Mouse (Mus musculus) heart, embryonic 15.5 days (tissue): ENCODE measurements at regions not wholly inside any gene's neighbourhood (a gene's known extent, or its start where the extent isn't known, plus 50 kb on each side); places are given as distances from the start of the nearest gene placed in this dataset.

Experiments used
- ATAC-seq: fragments of 200-750 bp; cut with Nextera tagmentation; replicated peaks from 2 replicates; pipeline ENCODE4 v1.8.0; 2017; ENCODE audit warnings: low read depth, moderate TSS enrichment; ENCODE audit not compliant: insufficient number of reproducible peaks, insufficient read depth, low FRiP score
- H3K27ac ChIP-seq: fragments of 300-500 bp; sonication (generic); 2 replicates; pipeline ENCODE4 v1.5.1; 2015; ENCODE audit warnings: mild to moderate bottlenecking, inconsistent platforms
- H3K27me3 ChIP-seq: fragments of 300-500 bp; sonication (generic); 2 replicates; pipeline ENCODE4 v1.6.1; 2015; ENCODE audit warnings: inconsistent platforms
- H3K36me3 ChIP-seq: fragments of 300-500 bp; sonication (generic); 2 replicates; pipeline ENCODE4 v1.6.1; 2015; ENCODE audit warnings: mild to moderate bottlenecking, inconsistent platforms
- H3K4me1 ChIP-seq: fragments of 300-500 bp; sonication (generic); replicated peaks from 2 replicates; pipeline ENCODE4 v1.6.1; 2015; ENCODE audit warnings: inconsistent platforms
- H3K4me2 ChIP-seq: fragments of 300-500 bp; sonication (generic); 2 replicates; pipeline ENCODE4 v1.6.1; 2015; ENCODE audit warnings: inconsistent platforms, mild to moderate bottlenecking, moderate library complexity
- H3K4me3 ChIP-seq: fragments of 300-500 bp; sonication (generic); 2 replicates; pipeline ENCODE4 v1.5.1; 2015; ENCODE audit warnings: mild to moderate bottlenecking, inconsistent platforms
- H3K9ac ChIP-seq: fragments of 300-500 bp; sonication (generic); 2 replicates; pipeline ENCODE4 v1.6.1; 2015; ENCODE audit warnings: mild to moderate bottlenecking, inconsistent platforms
- H3K9me3 ChIP-seq: fragments of 300-500 bp; sonication (generic); replicated peaks from 2 replicates; pipeline ENCODE4 v1.6.1; 2016; ENCODE audit warnings: inconsistent platforms
- WGBS: fragments of 180-500 bp; shearing (Covaris S2); methylation state at CpG from one replicate; pipeline ENCODE4 v1.1.7; 2015; ENCODE audit warnings: mixed read lengths; 5-methylcytosine and 5-hydroxymethylcytosine counted together

- Histone ChIP-seq H3K27me3 (no peaks in the 10 kb centered on the region), H3K9me3 (no peaks in the 10 kb centered on the region)
- 92% methylated on average over 1 of the region's 1 CpGs for WGBS
Observed at GRCm38 (mm10) chr3:66555538-66555937, 258.9 kb upstream of the Veph1 start.

DNA sequence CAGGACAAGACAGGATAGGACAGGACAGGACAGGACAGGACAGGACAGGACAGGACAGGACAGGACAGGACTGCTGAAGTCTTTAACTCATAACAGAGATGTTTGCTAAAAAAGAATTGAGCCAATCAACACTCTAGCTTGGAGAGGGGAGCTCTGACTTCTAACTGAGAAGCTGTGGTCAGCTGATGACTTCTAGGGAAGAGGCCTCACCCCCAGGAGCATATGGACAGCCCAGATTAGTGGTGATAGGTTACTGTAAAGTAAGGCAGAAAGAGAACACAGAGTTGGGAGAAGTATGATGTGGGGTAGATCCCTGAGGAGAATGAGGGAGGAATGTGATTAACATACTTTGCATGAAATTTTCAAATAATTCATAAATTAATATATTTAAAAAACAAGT is 254.3 kb upstream of the Veph1 start:
- no peak overlapping the region for H3K4me2 ChIP-seq
- H3K9me3 ChIP-seq, result no peaks in the 10 kb centered on the region
- H3K4me1 ChIP-seq, result no peaks in the 10 kb centered on the region
- H3K36me3 ChIP-seq, result no peaks in the 10 kb centered on the region
- H3K27me3 ChIP-seq, result no peaks in the 10 kb centered on the region
- H3K4me3 ChIP-seq, result no peak overlapping the region
- no peak overlapping the region for H3K9ac ChIP-seq
- ATAC-seq, result no peak
- H3K27ac ChIP-seq, result no peak overlapping the region

More at GRCm38 (mm10) chr3:66555538-66555937, 258.9 kb upstream of the Veph1 start:
- H3K36me3 ChIP-seq, result no peaks in the 10 kb centered on the region
- ATAC-seq, result no peak
- H3K4me3 ChIP-seq, result no peak overlapping the region
- no peak overlapping the region for H3K9ac ChIP-seq
- no peak overlapping the region for H3K4me2 ChIP-seq
- no peak overlapping the region for H3K27ac ChIP-seq
- no peaks in the 10 kb centered on the region for H3K4me1 ChIP-seq

GRCm38 (mm10) chr3:66546576-66546975 is 249.9 kb upstream of the Veph1 start:
- no peak overlapping the region for H3K27ac ChIP-seq
- 47% methylated on average over 4 of the region's 4 CpGs for WGBS
- ATAC-seq, result no peak

DNA sequence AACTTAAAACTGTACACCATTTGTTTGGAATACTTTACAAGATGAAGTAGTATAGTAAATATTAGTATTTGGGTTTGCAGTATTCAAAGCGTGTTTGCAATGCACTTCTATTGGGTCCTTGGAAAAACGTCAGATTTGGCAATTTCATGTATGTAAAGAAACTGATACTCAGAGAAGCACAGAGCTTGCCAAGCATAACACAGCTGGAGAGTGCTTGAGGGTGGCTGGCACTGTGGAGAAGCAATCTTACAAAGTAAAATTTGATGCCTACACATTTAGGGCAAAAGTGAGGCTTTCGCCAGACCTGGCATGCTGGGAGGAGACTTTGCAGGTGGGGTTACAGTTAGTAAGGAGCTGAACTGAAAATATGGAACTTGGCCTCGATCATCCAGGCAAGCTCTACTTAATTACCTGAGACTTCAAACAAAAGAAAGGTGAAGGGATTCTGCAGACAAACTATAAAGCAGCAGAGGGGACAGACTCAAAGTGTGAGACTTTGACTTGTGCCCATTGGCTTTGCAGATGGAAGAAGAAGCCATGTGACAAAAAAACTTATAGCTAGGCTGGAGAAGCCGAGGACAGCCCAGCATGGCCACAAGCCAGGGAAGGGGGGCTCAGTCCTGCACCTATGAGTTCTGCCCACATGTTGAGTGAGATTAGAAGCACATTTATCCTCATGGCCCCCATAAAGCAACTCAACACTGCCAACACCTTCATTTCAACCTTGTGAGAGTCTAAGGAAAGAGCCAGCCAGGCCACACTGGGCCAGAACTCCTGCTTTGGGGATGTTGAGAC is 247.7 kb upstream of the Veph1 start:
- no peaks in the 10 kb centered on the region for H3K9me3 ChIP-seq
- no peaks in the 10 kb centered on the region for H3K4me1 ChIP-seq
- H3K4me3 ChIP-seq, result no peak overlapping the region
- H3K9ac ChIP-seq, result no peak overlapping the region
- ATAC-seq, result no peak
- H3K4me2 ChIP-seq, result no peak overlapping the region
- H3K36me3 ChIP-seq, result no peaks in the 10 kb centered on the region
- H3K27me3 ChIP-seq, result no peaks in the 10 kb centered on the region
- H3K27ac ChIP-seq, result no peak overlapping the region
- 71% methylated on average over 5 of the region's 5 CpGs for WGBS

More at GRCm38 (mm10) chr3:66546576-66546975, 249.9 kb upstream of the Veph1 start:
- no peak overlapping the region for H3K4me3 ChIP-seq
- H3K27me3 ChIP-seq, result no peaks in the 10 kb centered on the region
- H3K4me1 ChIP-seq, result no peaks in the 10 kb centered on the region
- no peaks in the 10 kb centered on the region for H3K9me3 ChIP-seq
- no peaks in the 10 kb centered on the region for H3K36me3 ChIP-seq
- H3K9ac ChIP-seq, result no peak overlapping the region
- H3K4me2 ChIP-seq, result no peak overlapping the region

GRCm38 (mm10) chr3:66542865-66543264 is 246.2 kb upstream of the Veph1 start:
- Histone ChIP-seq H3K4me3 (no peak overlapping the region), H3K27ac (no peak overlapping the region), H3K9ac (no peak overlapping the region), H3K36me3 (no peaks in the 10 kb centered on the region), H3K4me2 (no peak overlapping the region), H3K4me1 (no peaks in the 10 kb centered on the region), H3K27me3 (no peaks in the 10 kb centered on the region), H3K9me3 (no peaks in the 10 kb centered on the region)
- no peak for ATAC-seq
- WGBS, result 63% methylated on average over 3 of the region's 3 CpGs

- H3K9ac ChIP-seq, result no peak overlapping the region
- H3K9me3 ChIP-seq, result no peaks in the 10 kb centered on the region
- ATAC-seq, result no peak
- H3K4me2 ChIP-seq, result no peak overlapping the region
- no peaks in the 10 kb centered on the region for H3K4me1 ChIP-seq
- H3K27ac ChIP-seq, result no peak overlapping the region
- no peaks in the 10 kb centered on the region for H3K36me3 ChIP-seq
- WGBS, result 74% methylated on average over 7 of the region's 7 CpGs
- no peak overlapping the region for H3K4me3 ChIP-seq
- no peaks in the 10 kb centered on the region for H3K27me3 ChIP-seq
Observed at GRCm38 (mm10) chr3:66537913-66538312, 241.3 kb upstream of the Veph1 start.

- ATAC-seq, result no peak
- no peak overlapping the region for H3K4me2 ChIP-seq
- no peak overlapping the region for H3K27ac ChIP-seq
- H3K9ac ChIP-seq, result no peak overlapping the region
- H3K36me3 ChIP-seq, result no peaks in the 10 kb centered on the region
- H3K4me3 ChIP-seq, result no peak overlapping the region
- H3K9me3 ChIP-seq, result no peaks in the 10 kb centered on the region
- no peaks in the 10 kb centered on the region for H3K27me3 ChIP-seq
- WGBS, result 72% methylated on average over 3 of the region's 3 CpGs
- H3K4me1 ChIP-seq, result no peaks in the 10 kb centered on the region
Observed at GRCm38 (mm10) chr3:66537106-66537893, 240.7 kb upstream of the Veph1 start.

DNA sequence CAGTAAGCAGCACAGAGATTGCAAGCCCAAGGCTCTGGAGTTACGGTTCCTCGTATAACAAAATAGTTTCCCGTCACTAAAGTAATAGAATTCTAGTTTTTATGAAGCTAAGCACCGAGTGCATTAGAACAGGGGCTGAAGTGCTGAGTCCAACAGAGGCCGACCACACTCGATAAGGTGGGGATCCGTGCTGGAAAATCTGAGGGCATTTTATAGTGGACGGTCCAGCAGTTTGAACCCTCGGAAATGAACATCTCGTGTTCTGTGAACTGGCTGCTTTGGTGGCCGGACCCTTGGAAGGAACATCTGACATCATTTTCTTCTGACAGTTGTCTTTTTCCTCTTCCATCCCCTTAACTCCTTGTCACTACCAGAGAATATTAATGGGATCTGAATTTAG is 240.0 kb upstream of the Veph1 start:
- Histone ChIP-seq H3K4me2 (no peak overlapping the region), H3K4me1 (no peaks in the 10 kb centered on the region), H3K27me3 (no peaks in the 10 kb centered on the region), H3K27ac (no peak overlapping the region), H3K9me3 (no peaks in the 10 kb centered on the region), H3K4me3 (no peak overlapping the region), H3K9ac (no peak overlapping the region), H3K36me3 (no peaks in the 10 kb centered on the region)
- 81% methylated on average over 11 of the region's 11 CpGs for WGBS
- ATAC-seq, result no peak

DNA sequence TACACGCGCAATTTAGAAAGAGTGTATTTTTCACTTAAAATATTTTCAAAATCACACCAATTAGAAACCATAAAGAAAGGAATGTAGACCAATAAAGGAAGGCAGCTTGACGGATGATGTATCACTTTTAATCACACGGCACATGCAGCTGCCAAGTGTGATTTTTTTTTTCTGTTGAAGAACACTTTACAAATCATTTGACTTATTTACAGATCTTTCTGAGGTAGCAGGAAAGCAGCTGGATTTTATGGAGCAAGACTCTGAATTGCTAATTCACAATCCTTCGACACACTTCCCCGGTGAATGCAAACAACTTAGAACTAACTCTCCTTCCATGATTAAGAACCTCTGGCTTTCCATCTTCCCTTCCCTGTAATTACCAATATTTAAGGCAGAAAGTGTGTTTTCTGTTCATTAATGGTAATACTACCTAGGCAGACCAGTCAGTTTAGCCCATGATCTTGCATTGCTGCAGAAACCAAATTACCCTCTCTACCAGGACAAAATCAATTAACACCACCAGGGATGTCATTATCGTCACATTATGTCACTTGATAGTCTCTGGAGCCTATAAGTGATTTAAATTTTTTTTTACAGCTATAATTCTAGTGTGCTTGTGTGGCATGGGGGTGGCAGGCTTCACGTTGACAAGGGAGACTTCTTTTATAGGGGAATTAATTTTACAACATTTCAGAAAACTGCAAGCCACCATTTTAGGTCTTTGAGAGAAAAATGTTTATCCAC is 239.3 kb upstream of the Veph1 start:
- no peak for ATAC-seq
- H3K4me1 ChIP-seq, result no peaks in the 10 kb centered on the region
- H3K27me3 ChIP-seq, result no peaks in the 10 kb centered on the region
- H3K9me3 ChIP-seq, result no peaks in the 10 kb centered on the region
- H3K4me2 ChIP-seq, result no peak overlapping the region
- no peak overlapping the region for H3K9ac ChIP-seq
- no peak overlapping the region for H3K4me3 ChIP-seq
- 76% methylated on average over 8 of the region's 8 CpGs for WGBS
- H3K27ac ChIP-seq, result no peak overlapping the region
- no peaks in the 10 kb centered on the region for H3K36me3 ChIP-seq

DNA sequence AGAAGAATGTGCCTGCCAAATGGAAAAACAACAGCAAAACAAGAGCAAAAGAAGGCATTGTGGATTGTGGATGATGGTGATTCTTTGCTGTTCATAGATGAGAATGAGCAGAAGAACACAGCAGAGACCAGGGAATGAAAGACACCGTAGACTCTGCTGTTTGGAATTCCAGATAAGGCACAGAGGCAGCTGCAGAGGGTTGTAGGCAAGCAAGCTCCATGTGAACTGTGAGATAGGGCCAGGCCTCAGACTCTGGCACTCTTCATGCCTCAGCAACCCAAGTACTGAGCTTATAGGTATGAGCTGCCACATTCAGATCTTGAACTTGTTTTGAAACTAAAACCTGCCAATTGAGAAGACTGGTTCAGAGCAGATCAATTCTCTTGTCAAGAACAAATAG is 223.3 kb upstream of the Veph1 start:
- Histone ChIP-seq H3K9me3 (no peaks in the 10 kb centered on the region), H3K9ac (no peak overlapping the region), H3K4me3 (no peak overlapping the region), H3K36me3 (no peaks in the 10 kb centered on the region), H3K27me3 (no peaks in the 10 kb centered on the region), H3K4me2 (no peak overlapping the region), H3K27ac (no peak overlapping the region), H3K4me1 (peaks cover 5% of the 10 kb centered on the region; the same call in 1 of the 2 replicates)
- no peak for ATAC-seq
- WGBS, result 20% methylated on average over 1 of the region's 1 CpGs

DNA sequence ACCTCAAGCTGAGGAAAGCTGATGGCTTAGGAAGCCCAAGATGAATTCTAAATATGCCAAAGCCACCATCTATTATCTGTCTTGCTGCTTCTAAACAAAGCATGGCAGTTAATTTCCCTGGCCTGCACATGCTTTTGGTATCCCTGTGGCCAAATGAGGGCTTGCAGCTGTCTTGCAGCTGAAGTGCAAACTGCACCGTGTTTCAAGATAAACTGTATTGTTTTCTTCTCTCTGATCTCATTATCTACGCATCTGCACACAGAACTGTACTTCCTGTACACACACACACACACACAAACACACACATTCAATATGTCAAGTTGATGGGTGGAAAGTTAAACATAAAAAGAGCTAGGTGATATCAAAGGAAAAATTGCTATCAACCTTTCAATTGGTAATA is 221.7 kb upstream of the Veph1 start:
- Histone ChIP-seq H3K4me3 (no peak overlapping the region), H3K4me1 (peaks cover 6% of the 10 kb centered on the region; the same call in 1 of the 2 replicates), H3K9ac (no peak overlapping the region), H3K9me3 (no peaks in the 10 kb centered on the region), H3K36me3 (no peaks in the 10 kb centered on the region), H3K27me3 (no peaks in the 10 kb centered on the region), H3K27ac (no peak overlapping the region), H3K4me2 (no peak overlapping the region)
- no peak for ATAC-seq
- whole genome bisulfite sequencing, result 37% methylated on average over 2 of the region's 2 CpGs
